ENCODE assay signal across 7 mouse cellular contexts in the genomic region with DNA sequence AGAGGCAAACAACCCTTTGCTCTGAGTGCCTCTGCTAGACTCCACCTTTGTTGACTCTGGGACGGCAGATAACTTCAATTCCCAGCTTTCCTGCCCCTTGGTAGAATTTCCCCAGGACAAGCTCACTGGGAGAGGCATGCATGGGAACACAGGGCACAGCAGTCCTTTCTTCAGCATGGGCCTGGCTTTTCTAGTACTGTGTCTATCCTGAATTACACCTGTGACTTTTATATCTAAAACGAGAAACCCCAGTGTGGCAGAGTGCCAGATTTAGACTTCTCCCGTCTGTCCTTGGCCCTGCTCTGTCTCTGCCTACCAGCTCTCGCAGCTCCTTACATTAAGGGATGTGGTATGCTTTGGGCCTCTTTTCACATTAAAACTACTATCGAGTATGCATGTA. TPM values are rescaled to one million over a fixed set of nuclear protein-coding genes. Genes with fewer than 3 reads are reported as not detected.
DNase-seq lines count a peak whose midpoint lies in the region; TF ChIP-seq lines count a peak whose summit lies in the region.

No protein-coding gene starts in this region.

- no peaks in the 10 kb centered on the region for H3K27me3 ChIP-seq in small intestine, adult 2 months (ENCODE audit: control insufficient read depth, insufficient read depth, low read length)

- WGBS in lung, adult 2 months = 26% methylated on average over 5 of the region's 5 CpGs
- 7% methylated on average over 5 of the region's 5 CpGs for WGBS in small intestine, adult 2 months

- TF ChIP-seq CTCF in lung, adult 2 months (IDR thresholded peaks at IDR 0.05; ENCODE audit: insufficient read depth, low read length) = no peak
- TF ChIP-seq CTCF in small intestine, adult 2 months (IDR thresholded peaks at IDR 0.05; ENCODE audit: extremely low read depth, insufficient read length, insufficient replicate concordance, low read depth, low read length) = peak; percentile 10; the same call in 1 of the 2 replicates

- no peak for TF ChIP-seq POLR2A in lung, adult 2 months (IDR thresholded peaks at IDR 0.05; ENCODE audit: borderline replicate concordance, extremely low read depth, low read depth, low read length)
- TF ChIP-seq POLR2A in small intestine, adult 2 months (IDR thresholded peaks at IDR 0.05; ENCODE audit: low read depth, low read length) = 0 out of 2 replicates have a peak, but pooled peaks have one; percentile 28

- peaks cover 48% of the 10 kb centered on the region for H3K4me1 ChIP-seq in lung, adult 2 months (ENCODE audit: control insufficient read depth, insufficient read depth, low read length)
- H3K4me1 ChIP-seq in small intestine, adult 2 months (ENCODE audit: control insufficient read depth, insufficient read depth, insufficient read length, low read length) = peaks cover 25% of the 10 kb centered on the region; the same call in 1 of the 2 replicates

- DNase-seq in left cerebral cortex, adult 18-20 months (ENCODE audit: low spot score in 2 of 2) = peak; percentile 19 to 24
- DNase-seq in left cerebral cortex, adult 11 months (ENCODE audit: low spot score) = no peak
- DNase-seq in cerebellum, postnatal 25 days = peak; percentile 37 to 58
- DNase-seq in heart, postnatal 4 days = peak; percentile 29
- DNase-seq in lung, adult 2 months = peak; percentile 57
- DNase-seq in urinary bladder, adult 2 months (ENCODE audit: low spot score) = no peak

- no peak overlapping the region for H3K4me3 ChIP-seq in lung, adult 2 months (replicated peaks; ENCODE audit: extremely low read depth, low read depth, low read length)
- H3K4me3 ChIP-seq in small intestine, adult 2 months (ENCODE audit: low read depth, low read length) = peak overlapping the region; percentile 25

- H3K36me3 ChIP-seq in small intestine, adult 2 months (ENCODE audit: control insufficient read depth, insufficient read depth, low read length) = peaks cover 17% of the 10 kb centered on the region

- peak overlapping the region; percentile 92 for H3K27ac ChIP-seq in small intestine, adult 2 months (ENCODE audit: insufficient read depth, low read depth, low read length)

RNA-seq across cellular contexts. Expression of a gene that starts 10.6 kb away (rescaled TPM):
- total RNA-seq in left cerebral cortex, adult 18-20 months (2021) = 100 to 1,000 TPM; 183 to 206 TPM
- 100 to 1,000 TPM; 127 to 134 TPM for total RNA-seq in heart, postnatal 4 days (2021)
- 133 and 219 TPM in 2 replicates for polyA plus RNA-seq in lung, adult 2 months (2012; rRNA removed)
- polyA plus RNA-seq in small intestine, adult 2 months (2012; rRNA removed) = 45.4 and 101 TPM in 2 replicates
- 198 and 201 TPM in 2 replicates for polyA plus RNA-seq in urinary bladder, adult 2 months (2012; rRNA removed)

RNA-seq across cellular contexts. Expression of a gene that starts 20.9 kb away (rescaled TPM):
- under 1 TPM; 0.14 to 0.30 TPM for total RNA-seq in left cerebral cortex, adult 18-20 months (2021)
- under 1 TPM; 0.12 to 0.23 TPM for total RNA-seq in heart, postnatal 4 days (2021)
- polyA plus RNA-seq in lung, adult 2 months (2012; rRNA removed) = 0.40 and 0.58 TPM in 2 replicates
- 0.10 and 0.15 TPM in 2 replicates for polyA plus RNA-seq in small intestine, adult 2 months (2012; rRNA removed)
- 0.55 and 0.80 TPM in 2 replicates for polyA plus RNA-seq in urinary bladder, adult 2 months (2012; rRNA removed)

RNA-seq across cellular contexts. Expression of a gene that starts 30.6 kb away (rescaled TPM):
- total RNA-seq in left cerebral cortex, adult 18-20 months (2021) = 100 to 1,000 TPM; 163 to 176 TPM
- total RNA-seq in heart, postnatal 4 days (2021) = 100 to 1,000 TPM; 160 to 164 TPM
- polyA plus RNA-seq in lung, adult 2 months (2012; rRNA removed) = 91.9 and 95.2 TPM in 2 replicates
- polyA plus RNA-seq in small intestine, adult 2 months (2012; rRNA removed) = 26.4 and 52.2 TPM in 2 replicates
- 85.2 and 100 TPM in 2 replicates for polyA plus RNA-seq in urinary bladder, adult 2 months (2012; rRNA removed)

RNA-seq across cellular contexts. Expression of a gene that starts 31.6 kb away (rescaled TPM):
- total RNA-seq in left cerebral cortex, adult 18-20 months (2021) = 100 to 1,000 TPM; 101 to 108 TPM
- 10 to 100 TPM; 56.4 to 66.5 TPM for total RNA-seq in heart, postnatal 4 days (2021)
- polyA plus RNA-seq in lung, adult 2 months (2012; rRNA removed) = 34.7 and 47.4 TPM in 2 replicates
- polyA plus RNA-seq in small intestine, adult 2 months (2012; rRNA removed) = 12.9 and 18.1 TPM in 2 replicates
- 85.5 and 91.1 TPM in 2 replicates for polyA plus RNA-seq in urinary bladder, adult 2 months (2012; rRNA removed)

Comparison
In these comparisons a context has a peak if more than half of its experiments do, and no peak if none do; other contexts are left out.
1. DNase-seq: peak in left cerebral cortex, adult 18-20 months (2 of 2), cerebellum, postnatal 25 days (2 of 2), heart, postnatal 4 days (single experiment) and lung, adult 2 months (single experiment); none in left cerebral cortex, adult 11 months (single experiment) and urinary bladder, adult 2 months (single experiment).